Comparison of ENCODE assay signal across 16 mouse cellular contexts in the genomic region with DNA sequence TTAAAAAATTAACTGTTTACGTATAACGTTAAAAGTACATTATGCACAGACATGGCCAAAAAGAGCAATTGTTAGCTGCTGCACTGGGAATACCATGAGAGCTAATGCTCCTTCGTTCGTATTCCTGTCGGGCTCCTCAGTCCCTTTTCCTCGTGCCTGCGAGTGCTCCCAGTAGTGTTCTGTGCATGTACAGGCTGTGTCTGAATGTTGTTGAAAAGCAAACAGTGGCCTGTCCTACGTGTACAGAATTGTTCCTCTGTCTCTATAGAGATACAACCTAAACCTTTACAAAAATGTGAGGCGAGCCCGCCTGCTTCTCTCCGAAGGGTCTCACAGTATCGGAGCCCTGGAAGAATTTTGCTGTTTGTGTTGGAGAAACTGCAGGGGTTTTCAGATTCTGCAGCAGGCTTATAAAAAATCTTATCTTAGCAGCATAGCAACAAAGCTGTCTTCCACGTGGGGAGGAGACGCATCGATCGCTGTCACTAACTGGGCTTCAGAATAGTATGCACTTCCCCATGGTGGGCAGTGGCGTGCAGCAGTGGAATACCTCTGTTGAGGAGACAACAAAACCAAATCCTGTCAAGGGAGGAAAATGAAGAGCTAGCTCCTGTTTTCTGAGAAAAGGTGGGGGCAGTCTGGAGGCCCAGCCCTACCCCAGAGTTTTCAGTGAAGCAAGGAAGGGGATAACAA.
DNase-seq lines count a peak whose midpoint lies in the region; ATAC-seq lines count a peak whose summit lies in the region.
"Had no signal": no experiment of that assay in that cellular context is flagged by ENCODE, and none has a peak within 500 bp of the region (broad histone marks: within the 10 kb centered on the region; RNA-seq: fewer than 3 reads in every experiment).

No protein-coding gene starts in this region.

- 56% methylated on average over 17 of the region's 17 CpGs for WGBS in forebrain, embryonic 16.5 days
- WGBS in forebrain, embryonic 15.5 days: 59% methylated on average over 17 of the region's 17 CpGs
- WGBS in hindbrain, embryonic 14.5 days: 51% methylated on average over 17 of the region's 17 CpGs
- 59% methylated on average over 17 of the region's 17 CpGs for WGBS in hindbrain, embryonic 12.5 days
- 52% methylated on average over 17 of the region's 17 CpGs for WGBS in neural tube, embryonic 15.5 days

- DNase-seq in hindbrain, embryonic 14.5 days (ENCODE audit: low spot score): no peak
- peak; percentile 7 to 8 for DNase-seq in right cerebral cortex, adult 2 months (ENCODE audit: low spot score in 2 of 2)
- DNase-seq in right cerebral cortex, postnatal 36 days (ENCODE audit: low spot score in 2 of 2): no peak
- no peak for DNase-seq in urinary bladder, postnatal 25 days (ENCODE audit: low spot score)
- DNase-seq: cerebellum, adult 9-11 months; heart, postnatal 4 days; kidney, adult 2 months; kidney, postnatal 36 days had no signal

- no peaks in the 10 kb centered on the region for H3K36me3 ChIP-seq in forebrain, embryonic 16.5 days (ENCODE audit: control insufficient read depth, insufficient read depth)
- no peaks in the 10 kb centered on the region for H3K36me3 ChIP-seq in forebrain, embryonic 15.5 days
- no peaks in the 10 kb centered on the region for H3K36me3 ChIP-seq in hindbrain, embryonic 14.5 days (replicated peaks; ENCODE audit: control insufficient read depth, insufficient read depth)
- no peaks in the 10 kb centered on the region for H3K36me3 ChIP-seq in hindbrain, embryonic 12.5 days
- no peaks in the 10 kb centered on the region for H3K36me3 ChIP-seq in neural tube, embryonic 15.5 days
- H3K36me3 ChIP-seq: lung, embryonic 15.5 days; stomach, embryonic 15.5 days had no signal

- H3K27me3 ChIP-seq in forebrain, embryonic 16.5 days (replicated peaks; ENCODE audit: control insufficient read depth, insufficient read depth, low read length): no peaks in the 10 kb centered on the region
- H3K27me3 ChIP-seq in forebrain, embryonic 15.5 days: no peaks in the 10 kb centered on the region
- H3K27me3 ChIP-seq in hindbrain, embryonic 14.5 days (ENCODE audit: control insufficient read depth, insufficient read depth, low read length): peaks cover 70% of the 10 kb centered on the region
- peaks cover 76% of the 10 kb centered on the region for H3K27me3 ChIP-seq in hindbrain, embryonic 12.5 days
- peaks cover 71% of the 10 kb centered on the region for H3K27me3 ChIP-seq in neural tube, embryonic 15.5 days (replicated peaks)
- H3K27me3 ChIP-seq: lung, embryonic 15.5 days; stomach, embryonic 15.5 days had no signal

- no peak overlapping the region for H3K27ac ChIP-seq in forebrain, embryonic 16.5 days (ENCODE audit: low read length)
- H3K27ac ChIP-seq in forebrain, embryonic 15.5 days (replicated peaks): no peak overlapping the region
- H3K27ac ChIP-seq in hindbrain, embryonic 14.5 days: peak overlapping the region; percentile 49
- H3K27ac ChIP-seq in hindbrain, embryonic 12.5 days: no peak overlapping the region
- H3K27ac ChIP-seq in neural tube, embryonic 15.5 days (replicated peaks): peak overlapping the region; percentile 33; the same call in 1 of the 2 replicates
- H3K27ac ChIP-seq: lung, embryonic 15.5 days; macrophage; stomach, embryonic 15.5 days had no signal

- no peak overlapping the region for H3K4me2 ChIP-seq in forebrain, embryonic 16.5 days (ENCODE audit: low read length)
- H3K4me2 ChIP-seq in forebrain, embryonic 15.5 days (replicated peaks): no peak overlapping the region
- no peak overlapping the region for H3K4me2 ChIP-seq in hindbrain, embryonic 14.5 days (replicated peaks)
- no peak overlapping the region for H3K4me2 ChIP-seq in hindbrain, embryonic 12.5 days (replicated peaks)
- 0 out of 2 replicates have a peak overlapping the region, but pooled peaks have one; percentile 9 for H3K4me2 ChIP-seq in neural tube, embryonic 15.5 days
- H3K4me2 ChIP-seq: lung, embryonic 15.5 days; stomach, embryonic 15.5 days had no signal

- H3K9ac ChIP-seq in forebrain, embryonic 16.5 days (replicated peaks; ENCODE audit: low read depth, low read length): 0 out of 2 replicates have a peak overlapping the region, but pooled peaks have one; percentile 1
- no peak overlapping the region for H3K9ac ChIP-seq in forebrain, embryonic 15.5 days (replicated peaks)
- 0 out of 2 replicates have a peak overlapping the region, but pooled peaks have one; percentile 11 for H3K9ac ChIP-seq in hindbrain, embryonic 14.5 days
- H3K9ac ChIP-seq in hindbrain, embryonic 12.5 days: no peak overlapping the region
- H3K9ac ChIP-seq in neural tube, embryonic 15.5 days (replicated peaks): no peak overlapping the region
- H3K9ac ChIP-seq: lung, embryonic 15.5 days; stomach, embryonic 15.5 days had no signal

- 0 out of 2 replicates have a peak, but pooled peaks cover 3% of the 10 kb centered on the region for H3K4me1 ChIP-seq in forebrain, embryonic 16.5 days (replicated peaks; ENCODE audit: control insufficient read depth, insufficient read depth, low read length)
- no peaks in the 10 kb centered on the region for H3K4me1 ChIP-seq in forebrain, embryonic 15.5 days
- H3K4me1 ChIP-seq in hindbrain, embryonic 14.5 days (replicated peaks; ENCODE audit: control insufficient read depth, insufficient read depth, low read length): peaks cover 17% of the 10 kb centered on the region
- H3K4me1 ChIP-seq in hindbrain, embryonic 12.5 days: peaks cover 8% of the 10 kb centered on the region; the same call in 1 of the 2 replicates
- H3K4me1 ChIP-seq in neural tube, embryonic 15.5 days: peaks cover 15% of the 10 kb centered on the region

- ATAC-seq in forebrain, embryonic 16.5 days: no peak
- no peak for ATAC-seq in forebrain, embryonic 15.5 days (replicated peaks)
- peak; percentile 62; the same call in 1 of the 2 replicates for ATAC-seq in hindbrain, embryonic 14.5 days (ENCODE audit: low FRiP score)
- no peak for ATAC-seq in hindbrain, embryonic 12.5 days (ENCODE audit: low FRiP score)
- ATAC-seq in neural tube, embryonic 15.5 days (ENCODE audit: low FRiP score): peak; percentile 65; the same call in 1 of the 2 replicates
- ATAC-seq: forebrain, embryonic 14.5 days had no signal

- H3K4me3 ChIP-seq in forebrain, embryonic 16.5 days (replicated peaks; ENCODE audit: low read length): no peak overlapping the region
- H3K4me3 ChIP-seq in forebrain, embryonic 15.5 days: no peak overlapping the region
- no peak overlapping the region for H3K4me3 ChIP-seq in hindbrain, embryonic 14.5 days (replicated peaks; ENCODE audit: low read length)
- H3K4me3 ChIP-seq in hindbrain, embryonic 12.5 days: no peak overlapping the region
- no peak overlapping the region for H3K4me3 ChIP-seq in neural tube, embryonic 15.5 days (replicated peaks)
- H3K4me3 ChIP-seq: lung, embryonic 15.5 days; stomach, embryonic 15.5 days had no signal

- H3K9me3 ChIP-seq in forebrain, embryonic 16.5 days (ENCODE audit: control insufficient read depth, low read length): no peaks in the 10 kb centered on the region
- H3K9me3 ChIP-seq in forebrain, embryonic 15.5 days: no peaks in the 10 kb centered on the region
- H3K9me3 ChIP-seq in hindbrain, embryonic 14.5 days (ENCODE audit: control insufficient read depth, low read length): no peaks in the 10 kb centered on the region
- no peaks in the 10 kb centered on the region for H3K9me3 ChIP-seq in hindbrain, embryonic 12.5 days (replicated peaks)
- no peaks in the 10 kb centered on the region for H3K9me3 ChIP-seq in neural tube, embryonic 15.5 days (replicated peaks)
- H3K9me3 ChIP-seq: lung, embryonic 15.5 days; stomach, embryonic 15.5 days had no signal

Comparison
In these comparisons a context has a peak if more than half of its experiments do, and no peak if none do; other contexts are left out.
1. ATAC-seq: peak in hindbrain, embryonic 14.5 days (single experiment) and neural tube, embryonic 15.5 days (single experiment); none in forebrain, embryonic 16.5 days (single experiment), forebrain, embryonic 15.5 days (single experiment) and hindbrain, embryonic 12.5 days (single experiment).
2. H3K27ac ChIP-seq: peak in hindbrain, embryonic 14.5 days (single experiment) and neural tube, embryonic 15.5 days (single experiment); none in forebrain, embryonic 16.5 days (single experiment), forebrain, embryonic 15.5 days (single experiment) and hindbrain, embryonic 12.5 days (single experiment).
3. H3K9ac ChIP-seq: peak in forebrain, embryonic 16.5 days (single experiment) and hindbrain, embryonic 14.5 days (single experiment); none in forebrain, embryonic 15.5 days (single experiment), hindbrain, embryonic 12.5 days (single experiment) and neural tube, embryonic 15.5 days (single experiment).
4. DNase-seq: peak in right cerebral cortex, adult 2 months (2 of 2); none in hindbrain, embryonic 14.5 days (single experiment), right cerebral cortex, postnatal 36 days (0 of 2) and urinary bladder, postnatal 25 days (single experiment).